ENCODE assay signal across 10 mouse cellular contexts in genomic region chr4:70258205-70258604, GRCm38 (mm10).
A peak's percentile ranks its signal among the peaks of the same experiment; 100 is the strongest.
DNase-seq lines count a peak whose midpoint lies in the region; ATAC-seq and TF ChIP-seq lines count a peak whose summit lies in the region.
"Had no signal": no experiment of that assay in that cellular context is flagged by ENCODE, and none has a peak within 500 bp of the region (broad histone marks: within the 10 kb centered on the region; RNA-seq: fewer than 3 reads in every experiment).

No protein-coding gene starts in this region.

- H3K36me3 ChIP-seq in hindbrain, embryonic 13.5 days = peaks cover 43% of the 10 kb centered on the region
- H3K36me3 ChIP-seq in hindbrain, embryonic 12.5 days = peaks cover 31% of the 10 kb centered on the region
- peaks cover 8% of the 10 kb centered on the region; the same call in 1 of the 2 replicates for H3K36me3 ChIP-seq in hindbrain, postnatal 0 days (ENCODE audit: insufficient read depth, low read length)
- peaks cover 12% of the 10 kb centered on the region; the same call in 1 of the 2 replicates for H3K36me3 ChIP-seq in midbrain, embryonic 16.5 days (ENCODE audit: control insufficient read depth, insufficient read depth, low read length)

- no peak overlapping the region for H3K4me3 ChIP-seq in hindbrain, embryonic 13.5 days
- H3K4me3 ChIP-seq in hindbrain, embryonic 12.5 days = no peak overlapping the region
- H3K4me3 ChIP-seq in hindbrain, postnatal 0 days (ENCODE audit: low read length) = no peak overlapping the region
- H3K4me3 ChIP-seq in midbrain, embryonic 16.5 days (ENCODE audit: low read depth, low read length) = no peak overlapping the region
- H3K4me3 ChIP-seq: embryonic facial prominence, embryonic 12.5 days; liver, embryonic 13.5 days had no signal

- H3K27ac ChIP-seq in hindbrain, embryonic 13.5 days = 0 out of 2 replicates have a peak overlapping the region, but pooled peaks have one; percentile 4
- H3K27ac ChIP-seq in hindbrain, embryonic 12.5 days = no peak overlapping the region
- no peak overlapping the region for H3K27ac ChIP-seq in hindbrain, postnatal 0 days
- no peak overlapping the region for H3K27ac ChIP-seq in midbrain, embryonic 16.5 days (ENCODE audit: low read length)
- H3K27ac ChIP-seq: embryonic facial prominence, embryonic 12.5 days; liver, embryonic 13.5 days had no signal

- peak; percentile 50 to 63 for DNase-seq in cerebellum, adult 18-20 months
- peak; percentile 52 for DNase-seq in hindbrain, postnatal 0 days (ENCODE audit: low spot score)
- no peak for DNase-seq in lung, postnatal 4 days
- no peak for DNase-seq in yolk sac, embryonic 10.5 days (ENCODE audit: low spot score)
- no peak for DNase-seq in adrenal gland, adult 2 months
- DNase-seq: liver, embryonic 13.5 days had no signal

- no peak for TF ChIP-seq CTCF in hindbrain, postnatal 0 days (IDR thresholded peaks at IDR 0.05; ENCODE audit: low read depth)

- ATAC-seq in hindbrain, embryonic 13.5 days (ENCODE audit: low FRiP score) = peak; percentile 64; the same call in 1 of the 2 replicates
- ATAC-seq in hindbrain, embryonic 12.5 days (ENCODE audit: low FRiP score) = no peak
- ATAC-seq in hindbrain, postnatal 0 days = peak; percentile 25; the same call in 1 of the 2 replicates
- ATAC-seq in midbrain, embryonic 16.5 days = peak; percentile 46

- 76% methylated on average over 6 of the region's 6 CpGs for WGBS in hindbrain, embryonic 13.5 days
- WGBS in hindbrain, embryonic 12.5 days = 84% methylated on average over 6 of the region's 6 CpGs
- 68% methylated on average over 6 of the region's 6 CpGs for WGBS in hindbrain, postnatal 0 days
- WGBS in midbrain, embryonic 16.5 days = 74% methylated on average over 6 of the region's 6 CpGs

- no peaks in the 10 kb centered on the region for H3K9me3 ChIP-seq in hindbrain, embryonic 13.5 days
- no peaks in the 10 kb centered on the region for H3K9me3 ChIP-seq in hindbrain, embryonic 12.5 days (replicated peaks)
- no peaks in the 10 kb centered on the region for H3K9me3 ChIP-seq in hindbrain, postnatal 0 days (ENCODE audit: low read length)
- H3K9me3 ChIP-seq in midbrain, embryonic 16.5 days (replicated peaks; ENCODE audit: control insufficient read depth, low read length, poor library complexity, severe bottlenecking) = no peaks in the 10 kb centered on the region
- H3K9me3 ChIP-seq: embryonic facial prominence, embryonic 12.5 days; liver, embryonic 13.5 days had no signal

- no peak overlapping the region for H3K4me2 ChIP-seq in hindbrain, embryonic 13.5 days
- H3K4me2 ChIP-seq in hindbrain, embryonic 12.5 days (replicated peaks) = no peak overlapping the region
- no peak overlapping the region for H3K4me2 ChIP-seq in hindbrain, postnatal 0 days (ENCODE audit: low read depth, low read length)
- H3K4me2 ChIP-seq in midbrain, embryonic 16.5 days (ENCODE audit: low read length) = no peak overlapping the region
- H3K4me2 ChIP-seq: embryonic facial prominence, embryonic 12.5 days; liver, embryonic 13.5 days had no signal

- H3K27me3 ChIP-seq in hindbrain, embryonic 13.5 days = no peaks in the 10 kb centered on the region
- H3K27me3 ChIP-seq in hindbrain, embryonic 12.5 days = no peaks in the 10 kb centered on the region
- H3K27me3 ChIP-seq in hindbrain, postnatal 0 days (ENCODE audit: insufficient read depth, low read length) = no peaks in the 10 kb centered on the region
- no peaks in the 10 kb centered on the region for H3K27me3 ChIP-seq in midbrain, embryonic 16.5 days (ENCODE audit: control insufficient read depth, insufficient read depth, low read depth, low read length)
- H3K27me3 ChIP-seq: embryonic facial prominence, embryonic 12.5 days; liver, embryonic 13.5 days had no signal

- peaks cover 22% of the 10 kb centered on the region for H3K4me1 ChIP-seq in hindbrain, embryonic 13.5 days (replicated peaks)
- H3K4me1 ChIP-seq in hindbrain, embryonic 12.5 days = peaks cover 6% of the 10 kb centered on the region
- H3K4me1 ChIP-seq in hindbrain, postnatal 0 days (ENCODE audit: insufficient read depth, low read length) = peaks cover 10% of the 10 kb centered on the region; the same call in 1 of the 2 replicates
- H3K4me1 ChIP-seq in midbrain, embryonic 16.5 days (ENCODE audit: control insufficient read depth, insufficient read depth, low read length) = peaks cover 15% of the 10 kb centered on the region
- H3K4me1 ChIP-seq: embryonic facial prominence, embryonic 12.5 days had no signal

- no peak overlapping the region for H3K9ac ChIP-seq in hindbrain, embryonic 13.5 days
- H3K9ac ChIP-seq in hindbrain, embryonic 12.5 days = no peak overlapping the region
- no peak overlapping the region for H3K9ac ChIP-seq in hindbrain, postnatal 0 days (replicated peaks; ENCODE audit: low read length)
- H3K9ac ChIP-seq in midbrain, embryonic 16.5 days (ENCODE audit: low read depth, low read length) = no peak overlapping the region
- H3K9ac ChIP-seq: embryonic facial prominence, embryonic 12.5 days; liver, embryonic 13.5 days had no signal

Comparison
In these comparisons a context has a peak if more than half of its experiments do, and no peak if none do; other contexts are left out.
1. DNase-seq: peak in cerebellum, adult 18-20 months (2 of 2) and hindbrain, postnatal 0 days (single experiment); none in lung, postnatal 4 days (0 of 2), yolk sac, embryonic 10.5 days (single experiment) and adrenal gland, adult 2 months (single experiment).